Mouse (Mus musculus) lung, embryonic 16.5 days (tissue): Measurements from ENCODE around the gene Dapp1. TPM values are rescaled to one million over a fixed set of nuclear protein-coding genes. Genes with fewer than 3 reads are reported as not detected.

ENCODE experiments used
- polyA plus RNA-seq: library from polyadenylated mRNA; unstranded; fragments of >200 nt; fragmentation: Nextera tagmentation; extraction: Ambion mirVana; gene quantifications from 2 replicates; pipeline ENCODE4 v1.2.1, GENCODE M21; 2015

Dapp1 gene
- polyA plus RNA-seq, 1 experiment from 2014 or later: 9.0 TPM

Other genes starting within 250 kb of the Dapp1 start
- gene H2afz, start 117.1 kb downstream of the Dapp1 start, polyA plus RNA-seq: 1,843 and 2,003 TPM in 2 replicates
- gene Dnajb14, start 113.9 kb downstream of the Dapp1 start, polyA plus RNA-seq: 7.4 and 9.2 TPM in 2 replicates
- 108 and 112 TPM in 2 replicates for gene Lamtor3, start 63.0 kb downstream of the Dapp1 start, polyA plus RNA-seq
- gene 1110002E22Rik, start 83.5 kb upstream of the Dapp1 start, polyA plus RNA-seq: 0.65 and 0.88 TPM in 2 replicates
- 0.11 TPM in 1 of 2 replicates, not detected in the other for gene Gm5105, start 85.8 kb upstream of the Dapp1 start, polyA plus RNA-seq
- 9.9 and 11.4 TPM in 2 replicates for gene Trmt10a, start 161.9 kb upstream of the Dapp1 start, polyA plus RNA-seq
- 8.6 and 9.1 TPM in 2 replicates for gene Mttp, start 163.4 kb upstream of the Dapp1 start, polyA plus RNA-seq
- gene 4930579F01Rik, start 212.3 kb upstream of the Dapp1 start, polyA plus RNA-seq: 0.15 TPM in 1 of 2 replicates, not detected in the other
- 0.50 and 1.5 TPM in 2 replicates for gene Adh7, start 236.2 kb upstream of the Dapp1 start, polyA plus RNA-seq